Mouse (Mus musculus) CD4-positive, CD25-positive, alpha-beta regulatory T cell, adult 9 weeks (primary cell): ENCODE results near the gene Gna11. TPM values are rescaled to one million over a fixed set of nuclear protein-coding genes. Genes with fewer than 3 reads are reported as not detected.

Experiments
- polyA plus RNA-seq: library from polyadenylated mRNA; unstranded; fragments of 100-300 nt; shearing (Covaris generic); gene quantifications from one replicate; pipeline ENCODE4 v1.2.1, GENCODE M21; 2017

The Gna11 gene
- polyA plus RNA-seq: 7.0 TPM

DNA sequence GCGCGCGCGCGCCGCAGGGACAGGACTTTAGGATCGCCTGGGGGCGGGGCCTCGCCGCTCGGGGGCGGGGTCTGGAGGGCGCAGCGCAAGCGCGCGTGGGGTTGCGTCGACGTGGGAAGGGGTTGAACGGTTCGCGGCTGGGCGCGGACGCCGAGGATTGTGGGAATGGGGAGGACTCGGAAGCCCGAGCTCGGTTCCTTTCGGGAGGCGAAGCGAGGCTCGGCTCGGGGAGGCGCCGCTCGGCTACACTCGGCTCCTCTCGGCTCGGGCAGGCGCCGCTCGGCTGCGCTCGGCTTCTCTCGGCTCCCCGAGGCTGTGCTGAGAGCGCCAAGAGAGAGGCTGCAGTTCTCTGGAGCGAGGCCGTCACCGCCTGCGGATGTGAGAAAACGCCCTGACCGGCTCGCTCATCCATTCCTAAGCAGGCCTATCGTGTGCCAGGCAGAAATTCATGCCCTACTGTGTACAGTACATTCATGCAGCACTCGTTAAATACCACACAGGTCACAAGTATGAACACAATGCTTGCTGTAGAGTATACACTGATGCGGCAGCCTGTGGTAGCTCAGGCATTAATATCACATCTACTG, at the start of gene Gna11:
Gene Gna11, minus strand, starts transcription at position 30 of the 587 bp plus-strand sequence.

GRCm38 (mm10) chr10:81574081-81575056, 29.4 kb upstream of the Gna11 start, which contains the start of gene Tle2:
Tle2 (plus strand) TSS chr10:81574561.

GRCm38 (mm10) chr10:81559163-81559626, 14.2 kb upstream of the Gna11 start, which contains the start of gene Aes:
Aes (plus strand) TSS chr10:81559488.

DNA sequence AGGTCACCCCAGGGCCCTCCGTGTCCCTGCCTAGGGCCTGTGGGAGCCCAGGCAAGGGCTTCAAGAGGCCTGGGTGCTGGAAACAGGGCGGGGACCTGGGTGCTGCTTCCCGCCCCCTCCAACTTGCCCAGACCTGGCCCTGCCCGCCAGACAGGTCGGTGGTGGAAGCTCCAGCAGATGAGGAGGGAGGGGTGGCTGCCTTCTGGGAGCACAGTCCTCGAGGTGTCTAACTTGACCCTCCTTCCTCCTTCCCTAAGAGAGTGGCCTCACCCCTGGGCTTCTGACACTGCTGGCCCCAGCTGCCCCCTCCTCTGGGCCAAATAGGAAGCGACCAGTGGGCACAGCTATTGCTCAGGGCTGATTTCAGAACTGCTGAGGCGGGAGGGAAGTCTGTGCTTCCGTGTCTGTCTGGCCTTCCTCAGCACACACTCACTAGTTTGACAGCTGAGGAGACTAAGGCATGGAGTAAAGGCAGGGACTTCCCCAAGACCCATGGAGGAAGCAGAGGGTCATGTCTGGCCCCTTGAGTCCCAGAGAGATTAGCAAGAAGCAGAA, 20.9 kb downstream of the Gna11 start, which contains the start of gene Gna15:
Gene Gna15, minus strand, starts transcription at position 175 of the 555 bp plus-strand sequence.

DNA sequence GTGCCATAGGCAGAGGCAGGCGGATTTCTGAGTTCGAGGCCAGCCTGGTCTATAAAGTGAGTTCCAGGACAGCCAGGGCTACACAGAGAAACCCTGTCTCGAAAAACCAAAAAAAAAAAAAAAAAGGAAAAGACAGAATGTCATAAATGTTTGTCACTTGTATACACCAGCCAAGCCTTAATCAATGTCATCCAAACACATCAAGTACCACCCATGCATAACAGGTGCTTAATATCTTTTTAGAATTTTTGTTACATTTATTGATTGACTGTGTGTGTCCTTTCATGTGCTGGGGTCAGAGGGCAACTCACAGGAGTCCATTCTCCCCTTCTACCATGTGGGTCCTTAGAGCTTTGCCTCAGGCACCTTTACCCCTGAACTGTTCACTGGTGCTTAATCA, 45.0 kb downstream of the Gna11 start, which contains the start of gene S1pr4:
Gene S1pr4, minus strand, starts transcription at position 101 of the 400 bp plus-strand sequence.

GRCm38 (mm10) chr10:81496264-81496901, 48.6 kb downstream of the Gna11 start, which contains the start of gene Ncln:
Ncln (minus strand) TSS chr10:81496392.

GRCm38 (mm10) chr10:81482533-81482889, 62.5 kb downstream of the Gna11 start, which contains the start of gene Celf5:
Celf5 (minus strand) TSS chr10:81482709.

Other genes starting within 250 kb of the Gna11 start
- gene Cactin, start 224.1 kb downstream of the Gna11 start, polyA plus RNA-seq: 16.6 TPM
- 41.7 TPM for gene Tbxa2r, start 216.5 kb downstream of the Gna11 start, polyA plus RNA-seq
- not detected for gene Gipc3, start 201.9 kb downstream of the Gna11 start, polyA plus RNA-seq
- gene Hmg20b, start 194.7 kb downstream of the Gna11 start, polyA plus RNA-seq: 28.8 TPM
- 1.5 TPM for gene Mfsd12, start 187.7 kb downstream of the Gna11 start, polyA plus RNA-seq
- gene 4930404N11Rik, start 179.4 kb downstream of the Gna11 start, polyA plus RNA-seq: 0.82 TPM
- gene Fzr1, start 166.7 kb downstream of the Gna11 start, polyA plus RNA-seq: 16.3 TPM
- 32.9 TPM for gene Dohh, start 160.8 kb downstream of the Gna11 start, polyA plus RNA-seq
- 3.4 TPM for gene Gm48551, start 160.7 kb downstream of the Gna11 start, polyA plus RNA-seq
- 0.91 TPM for gene Gm48552, start 156.2 kb downstream of the Gna11 start, polyA plus RNA-seq
- gene Smim24, start 152.1 kb downstream of the Gna11 start, polyA plus RNA-seq: 8.7 TPM
- 23.6 TPM for gene Nfic, start 89.6 kb downstream of the Gna11 start, polyA plus RNA-seq
- gene Celf5, start 62.5 kb downstream of the Gna11 start, polyA plus RNA-seq: 0.17 TPM
- gene Ncln, start 48.8 kb downstream of the Gna11 start, polyA plus RNA-seq: 133 TPM
- gene S1pr4, start 45.1 kb downstream of the Gna11 start, polyA plus RNA-seq: 96.9 TPM
- 19.4 TPM for gene Gna15, start 21.0 kb downstream of the Gna11 start, polyA plus RNA-seq
- 134 TPM for gene Aes, start 14.3 kb upstream of the Gna11 start, polyA plus RNA-seq
- gene Tle2, start 29.4 kb upstream of the Gna11 start, polyA plus RNA-seq: 1.6 TPM
- gene Tle6, start 55.9 kb upstream of the Gna11 start, polyA plus RNA-seq: 2.3 TPM
- 3.6 TPM for gene BC025920, start 61.1 kb upstream of the Gna11 start, polyA plus RNA-seq
- gene Sirt6, start 82.6 kb upstream of the Gna11 start, polyA plus RNA-seq: 25.2 TPM
- gene Ankrd24, start 83.3 kb upstream of the Gna11 start, polyA plus RNA-seq: 0.88 TPM
- gene Gm10778, start 103.9 kb upstream of the Gna11 start, polyA plus RNA-seq: 9.6 TPM
- gene Zfp433, start 159.6 kb upstream of the Gna11 start, polyA plus RNA-seq: 21.6 TPM
- 6.3 TPM for gene Gm3055, start 226.0 kb upstream of the Gna11 start, polyA plus RNA-seq